Mouse (Mus musculus) midbrain, embryonic 15.5 days (tissue): ENCODE results near the gene Nlrc5. TPM values are rescaled to one million over a fixed set of nuclear protein-coding genes. Genes with fewer than 3 reads are reported as not detected.
"Not testable (repeated sequence)": the region's sequence is repeated elsewhere in the genome, so short reads cannot be mapped to it uniquely, and the experiment has no call there.

ENCODE experiments used
- ATAC-seq: fragments of 200-750 bp; cut with Nextera tagmentation; replicated peaks from 2 replicates; pipeline ENCODE4 v1.8.0; 2017; ENCODE audit warnings: moderate TSS enrichment
- H3K27ac ChIP-seq: fragments of 300-500 bp; sonication (generic); 2 replicates; pipeline ENCODE4 v1.5.1; 2015; ENCODE audit warnings: mild to moderate bottlenecking, inconsistent platforms
- H3K27me3 ChIP-seq: fragments of 300-500 bp; sonication (generic); replicated peaks from 2 replicates; pipeline ENCODE4 v1.6.1; 2015; ENCODE audit warnings: inconsistent platforms
- H3K36me3 ChIP-seq: fragments of 300-500 bp; sonication (generic); replicated peaks from 2 replicates; pipeline ENCODE4 v1.6.1; 2015; ENCODE audit warnings: inconsistent platforms
- H3K4me1 ChIP-seq: fragments of 300-500 bp; sonication (generic); 2 replicates; pipeline ENCODE4 v1.6.1; 2015; ENCODE audit warnings: inconsistent platforms
- H3K4me2 ChIP-seq: fragments of 300-500 bp; sonication (generic); 2 replicates; pipeline ENCODE4 v1.6.1; 2015; ENCODE audit warnings: inconsistent platforms, mild to moderate bottlenecking, moderate library complexity
- H3K4me3 ChIP-seq: fragments of 300-500 bp; sonication (generic); 2 replicates; pipeline ENCODE4 v1.5.1; 2015; ENCODE audit warnings: mild to moderate bottlenecking, inconsistent platforms
- H3K9ac ChIP-seq: fragments of 300-500 bp; sonication (generic); 2 replicates; pipeline ENCODE4 v1.6.1; 2015; ENCODE audit warnings: mild to moderate bottlenecking, inconsistent platforms
- H3K9me3 ChIP-seq: fragments of 300-500 bp; sonication (generic); 2 replicates; pipeline ENCODE4 v1.6.1; 2016; ENCODE audit warnings: inconsistent platforms
- WGBS: fragments of 180-500 bp; shearing (Covaris S2); methylation state at CpG from one replicate; pipeline ENCODE4 v1.1.7; 2015; ENCODE audit warnings: mixed read lengths; 5-methylcytosine and 5-hydroxymethylcytosine counted together
- polyA plus RNA-seq: library from polyadenylated mRNA; unstranded; fragments of >200 nt; fragmentation: Nextera tagmentation; extraction: Ambion mirVana; gene quantifications from 2 replicates; pipeline ENCODE4 v1.2.1, GENCODE M21; 2015

Gene Nlrc5
- polyA plus RNA-seq, 1 experiment from 2014 or later = 0.45 TPM

DNA sequence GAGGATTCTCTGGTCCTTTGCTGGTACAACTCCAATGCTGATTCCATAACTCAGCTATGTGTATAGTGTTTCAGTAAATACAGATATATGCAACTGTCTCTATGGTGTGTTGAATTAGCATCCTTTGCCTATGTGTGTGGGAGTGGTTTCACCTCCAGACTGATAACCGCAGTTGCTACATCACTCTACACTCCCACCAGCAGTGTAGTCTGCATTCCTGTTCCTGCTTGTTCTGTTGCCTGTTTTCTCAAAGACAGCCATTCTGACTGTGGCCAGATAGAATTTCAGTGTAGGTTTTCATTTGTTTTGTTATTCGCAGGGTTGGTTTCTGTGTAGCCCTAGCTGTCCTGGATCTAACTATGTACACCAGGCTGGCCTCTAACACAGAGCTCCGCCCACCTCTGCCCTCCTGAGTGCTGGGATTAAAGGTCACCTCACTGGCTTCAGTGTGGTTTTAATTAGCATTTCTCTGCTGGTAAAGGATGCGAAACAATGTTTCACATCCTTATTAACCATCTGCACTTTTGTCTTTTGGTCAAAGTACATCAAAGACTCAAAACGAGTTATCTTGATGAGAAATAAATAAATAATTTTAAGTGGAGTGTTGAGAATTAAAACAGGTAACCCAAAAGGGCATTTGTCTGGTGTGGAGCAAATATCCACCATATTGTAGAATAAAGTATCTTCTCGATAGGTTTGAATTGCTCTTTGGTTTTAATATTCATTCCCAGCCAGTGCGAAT is 13.6 kb downstream of the Nlrc5 start:
- no peak overlapping the region for H3K27ac ChIP-seq
- H3K36me3 ChIP-seq = no peaks in the 10 kb centered on the region
- no peaks in the 10 kb centered on the region for H3K27me3 ChIP-seq
- no peaks in the 10 kb centered on the region for H3K4me1 ChIP-seq
- H3K4me3 ChIP-seq = no peak overlapping the region
- WGBS = 78% methylated on average over 7 of the region's 7 CpGs
- H3K9ac ChIP-seq = no peak overlapping the region
- no peaks in the 10 kb centered on the region for H3K9me3 ChIP-seq
- no peak for ATAC-seq
- no peak overlapping the region for H3K4me2 ChIP-seq

- not testable (repeated sequence) for H3K4me2 ChIP-seq, H3K27ac ChIP-seq, H3K36me3 ChIP-seq, ATAC-seq, H3K9ac ChIP-seq, H3K9me3 ChIP-seq, H3K27me3 ChIP-seq, H3K4me3 ChIP-seq, H3K4me1 ChIP-seq
- 90% methylated on average over 15 of the region's 15 CpGs for WGBS
Measured at GRCm38 (mm10) chr8:94452991-94453390, 18.8 kb downstream of the Nlrc5 start.

GRCm38 (mm10) chr8:94453868-94454488 is 19.8 kb downstream of the Nlrc5 start:
- H3K9ac ChIP-seq = no peak overlapping the region
- no peak for ATAC-seq
- no peak overlapping the region for H3K4me3 ChIP-seq
- H3K27ac ChIP-seq = no peak overlapping the region
- H3K4me2 ChIP-seq = no peak overlapping the region
- no peaks in the 10 kb centered on the region for H3K4me1 ChIP-seq
- no peaks in the 10 kb centered on the region for H3K9me3 ChIP-seq
- H3K36me3 ChIP-seq = no peaks in the 10 kb centered on the region
- no peaks in the 10 kb centered on the region for H3K27me3 ChIP-seq
- WGBS = 91% methylated on average over 6 of the region's 6 CpGs

DNA sequence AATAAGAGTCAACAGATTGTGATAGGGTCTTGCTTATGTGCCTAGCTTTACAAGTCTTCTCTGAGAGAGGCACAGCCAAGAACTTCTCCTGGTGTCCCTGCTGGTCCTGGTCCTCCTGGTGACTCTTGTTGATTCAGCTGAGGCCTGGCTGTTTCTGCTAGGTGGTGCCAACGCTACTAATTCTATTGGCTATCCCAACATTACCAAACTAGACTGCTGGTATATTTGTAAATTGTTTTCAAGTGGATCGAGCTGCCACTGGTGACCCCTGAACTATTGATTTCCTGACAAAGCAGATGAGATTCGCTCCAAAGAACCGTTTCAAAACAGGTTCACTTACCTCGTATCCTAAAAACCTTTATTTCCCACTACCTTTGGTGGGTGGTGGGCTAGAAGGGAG is 20.7 kb downstream of the Nlrc5 start:
- Histone ChIP-seq H3K27me3 (no peaks in the 10 kb centered on the region), H3K4me1 (no peaks in the 10 kb centered on the region), H3K4me2 (no peak overlapping the region), H3K9me3 (no peaks in the 10 kb centered on the region), H3K9ac (no peak overlapping the region), H3K4me3 (no peak overlapping the region), H3K36me3 (no peaks in the 10 kb centered on the region), H3K27ac (no peak overlapping the region)
- no peak for ATAC-seq
- WGBS = 80% methylated on average over 5 of the region's 5 CpGs

- no peaks in the 10 kb centered on the region for H3K27me3 ChIP-seq
- WGBS = 90% methylated on average over 5 of the region's 5 CpGs
- H3K36me3 ChIP-seq = no peaks in the 10 kb centered on the region
- no peak overlapping the region for H3K9ac ChIP-seq
- ATAC-seq = no peak
- H3K4me3 ChIP-seq = no peak overlapping the region
- no peaks in the 10 kb centered on the region for H3K9me3 ChIP-seq
- H3K27ac ChIP-seq = no peak overlapping the region
- no peaks in the 10 kb centered on the region for H3K4me1 ChIP-seq
- no peak overlapping the region for H3K4me2 ChIP-seq
Measured at GRCm38 (mm10) chr8:94456071-94456470, 21.9 kb downstream of the Nlrc5 start.

DNA sequence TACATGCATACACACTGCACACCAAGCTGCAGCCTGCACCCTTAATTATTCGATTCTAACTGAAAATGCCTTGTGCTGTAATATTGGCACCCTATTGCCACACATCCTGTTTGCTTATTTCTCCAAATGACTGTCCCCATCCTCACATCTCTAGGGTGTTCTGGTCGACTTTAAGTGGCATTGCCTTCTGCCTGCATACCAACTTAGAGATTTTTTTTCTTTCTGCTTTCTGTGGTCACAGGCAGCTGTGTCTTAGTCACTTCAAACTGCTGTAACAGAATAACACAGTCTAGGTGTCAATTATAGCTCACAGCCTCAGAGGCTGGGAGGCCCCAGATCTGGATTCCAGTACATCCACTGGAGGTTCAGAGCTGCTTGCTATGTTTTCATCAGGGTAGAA is 24.4 kb downstream of the Nlrc5 start:
- Histone ChIP-seq H3K9me3 (no peaks in the 10 kb centered on the region), H3K4me1 (no peaks in the 10 kb centered on the region), H3K4me3 (no peak overlapping the region), H3K27ac (no peak overlapping the region), H3K27me3 (no peaks in the 10 kb centered on the region), H3K4me2 (no peak overlapping the region), H3K36me3 (no peaks in the 10 kb centered on the region), H3K9ac (no peak overlapping the region)
- ATAC-seq = no peak
- 67% methylated on average over 2 of the region's 2 CpGs for WGBS

- no peak overlapping the region for H3K4me3 ChIP-seq
- no peak overlapping the region for H3K9ac ChIP-seq
- no peak for ATAC-seq
- H3K36me3 ChIP-seq = no peaks in the 10 kb centered on the region
- no peaks in the 10 kb centered on the region for H3K27me3 ChIP-seq
- no peaks in the 10 kb centered on the region for H3K9me3 ChIP-seq
- H3K4me1 ChIP-seq = no peaks in the 10 kb centered on the region
- no peak overlapping the region for H3K4me2 ChIP-seq
- WGBS = 78% methylated on average over 5 of the region's 5 CpGs
- no peak overlapping the region for H3K27ac ChIP-seq
Measured at GRCm38 (mm10) chr8:94469656-94470055, 35.5 kb downstream of the Nlrc5 start.

GRCm38 (mm10) chr8:94470794-94471193 is 36.6 kb downstream of the Nlrc5 start:
- Histone ChIP-seq H3K36me3 (no peaks in the 10 kb centered on the region), H3K27me3 (no peaks in the 10 kb centered on the region), H3K4me3 (no peak overlapping the region), H3K4me1 (no peaks in the 10 kb centered on the region), H3K9me3 (no peaks in the 10 kb centered on the region), H3K27ac (no peak overlapping the region), H3K9ac (no peak overlapping the region), H3K4me2 (no peak overlapping the region)
- no peak for ATAC-seq
- WGBS = 69% methylated on average over 2 of the region's 2 CpGs

- no peak overlapping the region for H3K4me2 ChIP-seq
- H3K4me1 ChIP-seq = no peaks in the 10 kb centered on the region
- H3K36me3 ChIP-seq = no peaks in the 10 kb centered on the region
- H3K27ac ChIP-seq = no peak overlapping the region
- no peaks in the 10 kb centered on the region for H3K27me3 ChIP-seq
- no peak overlapping the region for H3K9ac ChIP-seq
- H3K9me3 ChIP-seq = no peaks in the 10 kb centered on the region
- H3K4me3 ChIP-seq = no peak overlapping the region
- no peak for ATAC-seq
- 93% methylated on average over 1 of the region's 1 CpGs for WGBS
Measured at GRCm38 (mm10) chr8:94471281-94471680, 37.1 kb downstream of the Nlrc5 start.

- Histone ChIP-seq H3K27ac (no peak overlapping the region), H3K36me3 (no peaks in the 10 kb centered on the region), H3K27me3 (no peaks in the 10 kb centered on the region), H3K9me3 (no peaks in the 10 kb centered on the region), H3K4me2 (no peak overlapping the region), H3K4me1 (no peaks in the 10 kb centered on the region), H3K9ac (no peak overlapping the region), H3K4me3 (no peak overlapping the region)
- WGBS = 88% methylated on average over 8 of the region's 8 CpGs
- no peak for ATAC-seq
Measured at GRCm38 (mm10) chr8:94472741-94473140, 38.6 kb downstream of the Nlrc5 start.

- Histone ChIP-seq H3K4me3 (no peak overlapping the region), H3K4me2 (no peak overlapping the region), H3K27ac (no peak overlapping the region), H3K9ac (no peak overlapping the region), H3K9me3 (no peaks in the 10 kb centered on the region), H3K27me3 (no peaks in the 10 kb centered on the region), H3K36me3 (no peaks in the 10 kb centered on the region), H3K4me1 (no peaks in the 10 kb centered on the region)
- no peak for ATAC-seq
- WGBS = 87% methylated on average over 21 of the region's 21 CpGs
Measured at GRCm38 (mm10) chr8:94473431-94473830, 39.3 kb downstream of the Nlrc5 start.

DNA sequence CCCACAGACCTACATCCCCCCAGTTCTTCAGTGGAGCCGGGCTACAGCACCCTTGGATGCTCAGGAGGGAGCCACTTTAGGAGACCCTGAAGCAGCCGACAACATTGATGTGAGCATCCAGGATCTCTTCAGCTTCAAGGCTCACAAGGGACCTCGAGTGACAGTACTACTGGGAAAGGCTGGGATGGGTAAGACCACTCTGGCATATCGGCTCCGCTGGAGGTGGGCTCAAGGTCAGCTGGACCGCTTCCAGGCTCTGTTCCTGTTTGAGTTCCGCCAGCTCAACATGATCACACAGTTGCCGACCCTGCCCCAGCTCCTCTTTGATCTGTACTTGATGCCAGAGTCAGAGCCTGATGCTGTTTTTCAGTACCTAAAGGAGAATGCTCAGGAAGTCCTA is 41.6 kb downstream of the Nlrc5 start:
- Histone ChIP-seq H3K4me2 (no peak overlapping the region), H3K9ac (no peak overlapping the region), H3K4me1 (no peaks in the 10 kb centered on the region), H3K27me3 (no peaks in the 10 kb centered on the region), H3K4me3 (no peak overlapping the region), H3K9me3 (no peaks in the 10 kb centered on the region), H3K27ac (no peak overlapping the region), H3K36me3 (no peaks in the 10 kb centered on the region)
- WGBS = 84% methylated on average over 8 of the region's 8 CpGs
- no peak for ATAC-seq

DNA sequence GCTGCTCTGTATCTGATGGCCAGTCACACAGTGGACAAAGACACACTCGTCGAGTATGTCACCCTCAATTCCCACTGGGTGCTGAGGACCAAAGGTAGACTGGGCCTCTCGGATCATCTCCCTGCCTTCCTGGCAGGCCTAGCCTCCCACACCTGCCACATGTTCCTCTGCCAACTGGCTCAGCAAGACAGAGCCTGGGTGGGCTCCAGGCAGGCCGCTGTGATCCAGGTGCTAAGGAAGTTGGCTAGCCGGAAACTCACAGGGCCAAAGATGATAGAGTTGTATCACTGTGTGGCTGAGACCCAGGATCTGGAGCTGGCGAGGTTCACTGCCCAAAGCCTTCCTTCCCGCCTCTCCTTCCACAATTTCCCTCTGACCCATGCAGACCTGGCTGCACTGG is 42.7 kb downstream of the Nlrc5 start:
- WGBS = 81% methylated on average over 7 of the region's 7 CpGs
- H3K4me2 ChIP-seq = no peak overlapping the region
- H3K4me3 ChIP-seq = no peak overlapping the region
- H3K4me1 ChIP-seq = no peaks in the 10 kb centered on the region
- no peaks in the 10 kb centered on the region for H3K27me3 ChIP-seq
- no peaks in the 10 kb centered on the region for H3K9me3 ChIP-seq
- no peaks in the 10 kb centered on the region for H3K36me3 ChIP-seq
- H3K9ac ChIP-seq = no peak overlapping the region
- ATAC-seq = no peak
- no peak overlapping the region for H3K27ac ChIP-seq
